Mouse (Mus musculus): Measurements from ENCODE around the gene Vsx1. TPM values are rescaled to one million over a fixed set of nuclear protein-coding genes. Genes with fewer than 3 reads are reported as not detected.

Vsx1 gene
- polyA plus RNA-seq, 1 experiment: not detected

GRCm38 (mm10) chr2:150646411-150647121, 42.6 kb downstream of the Vsx1 start:
- no peak for DNase-seq (ENCODE audit: low spot score)

DNA sequence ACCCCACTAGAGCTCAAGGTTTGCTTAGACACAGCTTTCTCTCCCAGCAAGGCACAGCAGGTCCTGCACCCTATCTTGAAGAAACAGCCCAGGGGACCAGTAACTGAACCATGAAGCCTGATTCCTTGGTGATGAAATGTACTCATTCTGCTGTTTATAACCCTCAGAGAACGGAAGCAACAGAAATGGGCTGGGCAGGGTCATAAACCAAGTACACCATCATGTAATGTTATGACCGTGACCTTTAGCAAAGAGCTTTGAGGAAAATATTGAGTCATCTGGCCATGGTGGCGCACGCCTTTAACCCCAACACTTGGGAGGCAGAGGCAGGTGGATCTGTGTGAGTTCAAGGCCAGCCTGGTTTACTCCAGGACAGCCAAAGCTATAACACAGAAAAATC, 43.9 kb downstream of the Vsx1 start:
- DNase-seq (ENCODE audit: low spot score): no peak

GRCm38 (mm10) chr2:150643726-150644415, 45.3 kb downstream of the Vsx1 start:
- DNase-seq (ENCODE audit: low spot score): no peak

DNA sequence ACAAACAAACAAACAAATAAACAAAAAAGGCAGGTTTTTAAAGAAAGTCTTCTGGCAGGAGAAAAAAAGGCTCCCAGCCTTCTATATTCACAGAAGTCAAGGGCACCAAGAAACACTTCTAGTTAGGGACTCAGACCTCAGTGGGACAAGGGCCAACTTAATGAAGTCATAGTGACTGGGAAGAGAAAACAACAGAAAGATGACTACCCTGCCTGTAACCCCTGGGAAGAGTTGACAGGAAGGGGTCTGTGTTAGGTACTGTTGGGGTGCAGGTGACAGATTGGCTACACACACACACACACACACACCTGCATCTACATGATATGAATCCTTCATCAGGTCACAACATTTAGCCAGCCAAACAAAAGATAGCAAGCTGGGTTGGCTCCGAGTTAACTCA, 46.0 kb downstream of the Vsx1 start:
- no peak for DNase-seq (ENCODE audit: low spot score)

GRCm38 (mm10) chr2:150638370-150638733, 50.8 kb downstream of the Vsx1 start:
- DNase-seq (ENCODE audit: low spot score): no peak

GRCm38 (mm10) chr2:150637702-150638369, 51.3 kb downstream of the Vsx1 start:
- no peak for DNase-seq (ENCODE audit: low spot score)

GRCm38 (mm10) chr2:150635877-150636446, 53.2 kb downstream of the Vsx1 start:
- DNase-seq (ENCODE audit: low spot score): no peak

Other genes starting within 250 kb of the Vsx1 start
- gene Zfp442, start 237.9 kb downstream of the Vsx1 start, polyA plus RNA-seq (2012; rRNA removed): 1.5 and 1.7 TPM in 2 replicates
- gene Zfp345, start 204.3 kb downstream of the Vsx1 start, polyA plus RNA-seq (2012; rRNA removed): 0.04 and 0.06 TPM in 2 replicates
- gene Cst7, start 118.9 kb downstream of the Vsx1 start, polyA plus RNA-seq (2012; rRNA removed): 0.48 and 0.71 TPM in 2 replicates
- gene Apmap, start 80.8 kb downstream of the Vsx1 start, polyA plus RNA-seq (2012; rRNA removed): 37.1 and 44.4 TPM in 2 replicates
- 9.2 and 9.7 TPM in 2 replicates for gene Acss1, start 20.9 kb downstream of the Vsx1 start, polyA plus RNA-seq (2012; rRNA removed)
- gene Entpd6, start 59.7 kb upstream of the Vsx1 start, polyA plus RNA-seq (2012; rRNA removed): 38.4 and 46.2 TPM in 2 replicates
- gene Pygb, start 97.4 kb upstream of the Vsx1 start, polyA plus RNA-seq (2012; rRNA removed): 290 and 354 TPM in 2 replicates
- 204 and 249 TPM in 2 replicates for gene Abhd12, start 215.4 kb upstream of the Vsx1 start, polyA plus RNA-seq (2012; rRNA removed)
- gene Gins1, start 216.0 kb upstream of the Vsx1 start, polyA plus RNA-seq (2012; rRNA removed): 2.6 and 4.3 TPM in 2 replicates